Mouse (Mus musculus) WW6 (cell line): ENCODE data around the gene Mgme1.

Source experiments
- DNase-seq: peaks from one replicate; pipeline ENCODE4 v3.0.0-alpha.2; 2013; ENCODE audit warnings: low read depth, low spot score

Gene Mgme1

GRCm38 (mm10) chr2:144305721-144306294 lies 35.3 kb downstream of the Mgme1 start:
- DNase-seq = peak; percentile 49

DNA sequence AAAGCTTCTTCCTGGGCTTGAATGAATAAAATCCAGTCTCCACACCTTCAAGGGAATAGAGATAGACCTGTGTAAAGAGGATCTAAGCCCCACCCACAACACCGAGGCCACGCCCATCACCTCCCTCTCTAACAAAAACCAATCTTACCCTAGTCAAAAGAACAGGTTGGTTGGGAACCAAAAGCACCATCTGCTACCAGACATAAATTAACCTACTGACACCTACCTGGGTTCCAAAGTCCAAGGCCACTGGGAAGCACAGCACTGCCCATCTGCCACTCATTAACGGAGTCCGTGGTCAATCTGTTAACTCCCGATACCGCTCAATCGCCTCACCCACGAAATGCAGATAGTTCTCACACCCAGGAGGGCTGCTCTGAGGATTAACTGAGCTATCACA lies 38.1 kb downstream of the Mgme1 start:
- DNase-seq = no peak

GRCm38 (mm10) chr2:144310273-144310672 lies 39.8 kb downstream of the Mgme1 start:
- no peak for DNase-seq

DNA sequence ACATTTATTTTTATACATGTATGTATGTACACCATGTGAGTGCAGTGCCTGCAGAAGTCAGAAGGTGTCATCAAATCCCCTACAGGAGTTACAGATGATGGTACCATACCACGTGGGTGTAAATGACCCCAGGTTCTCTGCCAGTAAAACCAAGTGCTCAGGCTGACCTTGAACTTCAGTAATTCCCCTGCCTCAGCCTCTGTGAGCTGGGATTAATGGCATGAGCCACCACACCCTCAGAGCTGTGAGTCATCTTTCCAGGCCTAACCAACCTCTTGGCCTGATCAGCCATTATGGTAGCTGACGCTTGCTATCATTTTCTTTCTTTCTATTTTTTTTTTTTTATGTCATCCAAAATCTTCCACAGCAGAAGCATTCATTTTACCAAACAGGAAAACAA lies 40.9 kb downstream of the Mgme1 start:
- no peak for DNase-seq

DNA sequence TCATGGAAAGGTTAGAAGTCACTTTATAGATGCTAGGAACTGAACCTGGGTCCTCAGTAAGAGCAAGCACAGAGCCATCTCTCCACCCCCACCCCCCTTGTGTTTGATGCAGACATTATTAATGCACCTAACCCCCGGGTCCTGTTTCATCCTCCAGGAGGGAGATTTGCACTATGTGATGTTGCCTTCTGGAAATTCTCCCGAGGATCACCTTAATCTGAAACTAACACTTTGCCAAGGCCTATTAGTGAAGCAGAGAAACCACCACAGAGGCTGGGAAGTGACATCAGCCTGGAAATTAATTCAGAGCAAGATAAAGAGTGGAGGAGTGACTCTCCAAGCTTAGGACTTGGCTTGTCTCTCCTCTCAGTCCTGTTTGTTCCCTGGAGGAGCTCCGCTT lies 53.8 kb downstream of the Mgme1 start:
- DNase-seq = no peak

GRCm38 (mm10) chr2:144329451-144329850 lies 59.0 kb downstream of the Mgme1 start:
- DNase-seq = no peak

DNA sequence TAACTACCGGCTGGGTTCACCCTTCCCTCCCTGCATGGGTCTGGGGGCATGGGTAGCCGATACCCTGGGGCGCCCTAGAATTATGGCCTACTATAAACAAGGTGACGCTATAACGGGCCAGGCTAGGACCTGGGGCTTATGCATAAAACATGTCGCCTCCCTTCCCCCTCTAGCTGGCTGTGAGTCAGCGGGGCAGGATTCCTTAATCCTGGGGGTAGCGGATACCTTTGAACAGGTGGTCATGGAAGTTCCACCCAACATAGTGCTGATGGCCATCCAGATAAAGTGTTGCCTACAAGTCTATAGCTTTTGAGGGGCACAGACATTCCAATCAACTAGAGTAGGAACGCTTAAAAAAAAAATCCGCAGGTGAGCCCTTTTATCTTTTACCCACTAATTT lies 59.5 kb downstream of the Mgme1 start:
- no peak for DNase-seq

DNA sequence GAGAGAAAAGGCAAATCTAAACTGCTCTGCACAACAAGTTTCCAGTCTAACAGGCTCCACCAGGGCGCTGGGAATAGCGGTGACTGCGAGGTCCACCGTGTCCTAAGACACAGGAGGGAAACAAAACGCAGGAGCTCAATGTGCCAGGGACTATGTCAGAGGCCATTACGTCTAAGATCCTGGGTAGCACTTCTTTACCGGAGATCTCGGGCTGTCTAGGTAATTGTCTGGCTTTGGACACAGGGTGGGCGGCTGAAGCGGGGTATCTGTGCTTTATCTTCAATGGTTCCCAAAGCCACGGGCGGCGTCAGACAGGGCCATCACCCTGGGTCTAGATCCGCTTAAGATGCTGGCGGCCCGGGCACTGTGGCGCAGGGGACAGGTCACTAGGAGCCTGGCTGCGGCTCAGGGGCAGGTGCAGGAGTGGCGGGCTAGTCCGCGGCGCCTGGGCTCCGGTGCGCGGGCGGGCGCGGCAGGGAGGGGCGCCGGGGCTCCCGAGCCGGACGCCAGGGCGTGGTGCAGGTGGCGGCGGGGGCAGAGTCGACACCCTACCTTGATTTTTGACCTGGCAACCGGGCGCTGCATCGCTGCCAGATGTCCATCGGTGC lies 60.0 kb downstream of the Mgme1 start:
- DNase-seq = no peak
